Mouse (Mus musculus) midbrain, embryonic 11.5 days (tissue): ENCODE results near the gene Plekhd1. TPM values are rescaled to one million over a fixed set of nuclear protein-coding genes. Genes with fewer than 3 reads are reported as not detected.

Source experiments
- ATAC-seq: fragments of 200-750 bp; cut with Nextera tagmentation; 2 replicates; pipeline ENCODE4 v1.8.0; 2017; ENCODE audit warnings: moderate TSS enrichment, moderate library complexity; ENCODE audit not compliant: low FRiP score
- DNase-seq: peaks from one replicate; pipeline ENCODE4 v3.0.0; 2015; ENCODE audit warnings: low spot score; ENCODE audit errors: missing footprints
- H3K27ac ChIP-seq: fragments of 300-500 bp; sonication (generic); 2 replicates; pipeline ENCODE4 v1.5.1; 2014; ENCODE audit warnings: low read depth, low read length
- H3K27me3 ChIP-seq: fragments of 300-500 bp; sonication (generic); 2 replicates; pipeline ENCODE4 v1.6.1; 2014; ENCODE audit warnings: mild to moderate bottlenecking, low read length, moderate library complexity, mixed read lengths; ENCODE audit not compliant: control insufficient read depth, insufficient read depth
- H3K36me3 ChIP-seq: fragments of 300-500 bp; sonication (generic); 2 replicates; pipeline ENCODE4 v1.6.1; 2014; ENCODE audit warnings: mild to moderate bottlenecking, low read length, moderate library complexity, mixed read lengths; ENCODE audit not compliant: control insufficient read depth, insufficient read depth
- H3K4me1 ChIP-seq: fragments of 300-500 bp; sonication (generic); 2 replicates; pipeline ENCODE4 v1.6.1; 2014; ENCODE audit warnings: low read length; ENCODE audit not compliant: control insufficient read depth, insufficient read depth
- H3K4me2 ChIP-seq: fragments of 300-500 bp; sonication (generic); 2 replicates; pipeline ENCODE4 v1.6.1; 2014; ENCODE audit warnings: mild to moderate bottlenecking, moderate library complexity
- H3K4me3 ChIP-seq: fragments of 300-500 bp; sonication (generic); 2 replicates; pipeline ENCODE4 v1.5.1; 2014; ENCODE audit warnings: low read depth, low read length
- H3K9ac ChIP-seq: fragments of 300-500 bp; sonication (generic); 2 replicates; pipeline ENCODE4 v1.6.1; 2014; ENCODE audit warnings: low read length
- H3K9me3 ChIP-seq: fragments of 300-500 bp; sonication (generic); 2 replicates; pipeline ENCODE4 v1.6.1; 2016; ENCODE audit warnings: low read length; ENCODE audit not compliant: control insufficient read depth
- WGBS: fragments of 180-500 bp; shearing (Covaris S2); extraction: QIAGEN DNeasy Blood & Tissue Kit; methylation state at CpG from one replicate; pipeline ENCODE4 v1.1.7; 2014; 5-methylcytosine and 5-hydroxymethylcytosine counted together
- polyA plus RNA-seq: library from polyadenylated mRNA; unstranded; fragments of >200 nt; fragmentation: Nextera tagmentation; extraction: Ambion mirVana; gene quantifications from 2 replicates; pipeline ENCODE4 v1.2.1, GENCODE M21; 2014

Gene Plekhd1
- polyA plus RNA-seq, 1 experiment from 2014 or later: 1.4 TPM

DNA sequence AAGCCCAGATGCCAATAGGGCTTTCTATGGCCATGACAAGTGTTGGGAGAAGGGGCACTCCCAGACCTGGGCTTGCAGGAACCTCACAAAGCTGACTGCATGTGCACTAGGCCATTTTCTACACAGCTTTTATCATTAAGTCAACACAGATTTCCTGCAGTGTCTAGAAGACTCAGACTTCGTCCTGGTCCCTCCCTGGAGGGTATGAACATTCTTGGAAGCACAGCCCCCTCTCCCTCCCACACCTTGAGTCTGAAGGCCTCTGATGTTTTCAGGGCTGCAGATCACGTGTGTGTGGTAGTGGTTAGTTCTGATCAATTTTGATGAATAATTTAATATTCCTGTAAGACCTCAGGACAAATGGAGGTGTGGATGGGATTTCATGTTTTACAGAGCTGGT, 1.3 kb downstream of the Plekhd1 start:
- H3K4me2 ChIP-seq: no peak overlapping the region
- peaks cover 11% of the 10 kb centered on the region for H3K4me1 ChIP-seq
- H3K4me3 ChIP-seq: no peak overlapping the region
- no peak overlapping the region for H3K9ac ChIP-seq
- no peaks in the 10 kb centered on the region for H3K36me3 ChIP-seq
- no peaks in the 10 kb centered on the region for H3K9me3 ChIP-seq
- DNase-seq (no peak), ATAC-seq (no peak)
- peaks cover 36% of the 10 kb centered on the region for H3K27me3 ChIP-seq
- no peak overlapping the region for H3K27ac ChIP-seq
- WGBS: 48% methylated on average over 2 of the region's 2 CpGs

DNA sequence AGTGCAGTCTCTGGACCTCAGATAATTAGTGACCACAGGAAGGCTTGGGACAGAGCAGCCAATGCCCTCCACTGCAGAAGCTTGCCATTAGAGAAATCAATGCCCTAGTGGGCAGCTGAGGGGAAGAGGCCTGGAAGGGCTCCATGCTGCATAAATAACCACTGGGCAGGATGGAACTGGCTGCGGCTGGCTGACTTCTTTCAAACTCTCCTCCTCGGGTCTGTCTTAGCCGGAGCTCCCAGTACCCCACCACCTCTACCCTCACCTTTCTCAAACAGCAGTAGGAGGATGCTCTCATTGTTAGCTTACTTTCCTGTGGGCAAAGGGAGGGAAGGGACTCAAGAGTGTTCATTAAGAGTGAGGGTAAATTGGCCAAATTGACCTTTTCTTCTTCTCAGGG, 2.6 kb downstream of the Plekhd1 start:
- Histone ChIP-seq H3K9ac (no peak overlapping the region), H3K9me3 (no peaks in the 10 kb centered on the region), H3K4me3 (no peak overlapping the region), H3K27me3 (peaks cover 36% of the 10 kb centered on the region), H3K4me1 (peaks cover 11% of the 10 kb centered on the region), H3K36me3 (no peaks in the 10 kb centered on the region), H3K4me2 (no peak overlapping the region), H3K27ac (no peak overlapping the region)
- peak; percentile 65 for DNase-seq
- 72% methylated on average over 3 of the region's 3 CpGs for WGBS
- no peak for ATAC-seq

DNA sequence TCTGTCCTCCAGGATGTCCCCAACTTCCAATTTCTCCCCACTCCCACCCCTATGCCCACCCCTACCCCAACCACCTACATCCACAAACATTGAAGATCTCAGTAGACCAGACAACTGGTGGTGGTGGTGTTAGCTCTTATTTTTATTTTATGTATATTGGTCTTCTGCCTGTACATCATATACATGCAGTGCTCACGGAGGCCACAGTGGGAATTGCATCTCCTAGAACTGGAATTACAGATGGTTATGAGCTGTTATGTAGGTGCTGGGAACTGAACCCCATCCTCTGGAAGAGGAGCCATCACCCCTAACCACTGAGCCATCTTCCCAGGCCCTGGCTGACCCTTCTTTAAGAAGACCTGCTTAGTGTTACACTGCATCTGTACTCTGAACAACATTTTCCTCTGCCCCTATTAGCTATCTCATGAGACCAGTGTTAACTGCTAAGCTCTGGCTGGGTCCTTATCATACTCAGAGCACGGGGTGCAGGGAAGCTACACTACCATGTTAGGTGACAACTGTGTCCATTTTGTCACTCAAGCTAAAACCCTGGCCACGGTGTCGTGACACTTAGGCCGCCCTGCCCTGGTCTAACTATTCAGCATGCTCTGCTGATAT, 6.2 kb downstream of the Plekhd1 start:
- 89% methylated on average over 5 of the region's 5 CpGs for WGBS
- no peaks in the 10 kb centered on the region for H3K9me3 ChIP-seq
- no peak for DNase-seq

DNA sequence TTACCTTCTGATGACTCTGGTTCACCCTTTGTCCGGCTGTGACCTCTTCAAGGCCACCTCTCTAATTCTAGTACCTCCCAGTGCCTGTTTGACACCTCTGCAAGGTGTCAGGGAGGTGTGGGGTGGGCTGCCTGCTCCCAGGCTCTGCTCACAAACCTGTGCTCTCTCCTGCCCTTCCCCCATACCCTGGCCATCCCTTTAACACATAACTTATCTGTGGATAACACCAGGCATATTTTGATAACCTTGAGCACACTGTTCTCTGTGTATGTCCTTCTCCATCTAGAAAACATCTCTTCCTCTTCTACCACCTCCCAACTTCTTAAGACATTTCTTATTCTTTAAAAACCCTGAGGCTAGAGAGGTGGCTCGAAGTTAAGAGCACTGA, 6.7 kb downstream of the Plekhd1 start:
- ATAC-seq: no peak
- Histone ChIP-seq H3K9me3 (no peaks in the 10 kb centered on the region), H3K27me3 (peaks cover 3% of the 10 kb centered on the region; the same call in 1 of the 2 replicates), H3K4me1 (no peaks in the 10 kb centered on the region), H3K27ac (no peak overlapping the region), H3K4me3 (no peak overlapping the region), H3K4me2 (no peak overlapping the region), H3K9ac (no peak overlapping the region), H3K36me3 (no peaks in the 10 kb centered on the region)
- 72% methylated on average over 2 of the region's 2 CpGs for WGBS
- DNase-seq: no peak

More for the DNA sequence above, 6.2 kb downstream of the Plekhd1 start:
- no peak overlapping the region for H3K9ac ChIP-seq
- no peak overlapping the region for H3K4me3 ChIP-seq
- peaks cover 8% of the 10 kb centered on the region for H3K27me3 ChIP-seq
- H3K27ac ChIP-seq: no peak overlapping the region
- ATAC-seq: no peak
- no peaks in the 10 kb centered on the region for H3K36me3 ChIP-seq
- no peaks in the 10 kb centered on the region for H3K4me1 ChIP-seq
- no peak overlapping the region for H3K4me2 ChIP-seq

DNA sequence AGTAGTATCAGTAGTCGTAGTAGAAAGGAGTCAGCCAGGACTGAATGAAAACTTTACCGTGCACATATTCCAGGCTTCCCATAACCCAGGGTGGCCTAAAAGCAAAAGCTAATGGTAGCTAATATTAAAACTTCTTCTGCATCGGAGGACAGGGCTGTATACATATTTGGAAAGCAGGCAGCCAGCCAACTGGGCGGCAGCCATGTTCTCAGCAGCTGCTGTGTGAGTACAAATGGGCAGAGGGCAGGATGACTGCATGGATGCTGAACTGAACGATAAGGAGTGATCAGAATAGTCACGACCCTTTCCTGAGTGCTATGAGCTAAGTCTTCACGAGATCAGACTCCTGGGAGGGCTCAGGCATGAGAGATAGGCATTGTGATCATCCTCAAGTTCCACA, 8.9 kb downstream of the Plekhd1 start:
- Histone ChIP-seq H3K4me2 (no peak overlapping the region), H3K36me3 (no peaks in the 10 kb centered on the region), H3K9ac (no peak overlapping the region), H3K4me1 (no peaks in the 10 kb centered on the region), H3K27me3 (no peaks in the 10 kb centered on the region), H3K4me3 (no peak overlapping the region), H3K27ac (no peak overlapping the region), H3K9me3 (no peaks in the 10 kb centered on the region)
- WGBS: 85% methylated on average over 7 of the region's 7 CpGs
- DNase-seq (no peak), ATAC-seq (no peak)

DNA sequence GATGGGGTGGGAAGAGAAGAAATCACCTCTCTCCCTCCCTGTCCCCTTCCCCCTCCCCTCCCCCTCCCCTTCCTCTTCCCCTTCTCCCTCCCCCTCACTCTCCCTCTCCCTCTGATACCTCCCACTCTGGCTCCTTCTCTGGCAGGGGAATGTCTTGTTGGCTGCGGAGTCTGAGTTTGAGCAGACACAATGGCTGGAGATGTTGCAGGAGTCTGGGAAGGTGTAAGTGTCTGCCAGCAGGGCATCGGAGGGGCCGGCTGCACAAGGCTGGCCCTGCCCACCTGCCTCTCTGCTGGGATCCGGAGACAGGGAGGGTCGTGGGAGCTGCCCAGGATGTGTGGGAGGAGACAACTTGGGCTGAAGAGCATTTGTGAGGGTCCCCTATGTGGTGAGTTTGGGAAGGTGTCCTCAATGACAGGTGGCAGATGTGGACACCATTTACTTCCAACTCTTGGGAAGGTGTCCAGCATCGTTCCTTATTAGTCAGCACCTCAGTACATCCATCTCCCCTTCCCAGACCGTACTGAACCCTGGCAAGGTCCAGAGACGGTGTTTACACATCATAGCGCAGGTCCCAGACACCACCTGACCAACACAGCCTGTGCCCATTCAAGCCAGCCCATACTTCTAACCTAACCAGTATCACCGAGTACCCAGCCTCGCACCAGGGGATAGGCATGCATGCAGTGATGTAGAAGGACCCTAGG, 14.0 kb downstream of the Plekhd1 start:
- Histone ChIP-seq H3K9ac (no peak overlapping the region), H3K36me3 (no peaks in the 10 kb centered on the region), H3K4me1 (no peaks in the 10 kb centered on the region), H3K9me3 (no peaks in the 10 kb centered on the region), H3K4me2 (no peak overlapping the region), H3K27me3 (no peaks in the 10 kb centered on the region), H3K27ac (no peak overlapping the region), H3K4me3 (no peak overlapping the region)
- 62% methylated on average over 11 of the region's 11 CpGs for WGBS
- no peak for DNase-seq
- ATAC-seq: no peak

DNA sequence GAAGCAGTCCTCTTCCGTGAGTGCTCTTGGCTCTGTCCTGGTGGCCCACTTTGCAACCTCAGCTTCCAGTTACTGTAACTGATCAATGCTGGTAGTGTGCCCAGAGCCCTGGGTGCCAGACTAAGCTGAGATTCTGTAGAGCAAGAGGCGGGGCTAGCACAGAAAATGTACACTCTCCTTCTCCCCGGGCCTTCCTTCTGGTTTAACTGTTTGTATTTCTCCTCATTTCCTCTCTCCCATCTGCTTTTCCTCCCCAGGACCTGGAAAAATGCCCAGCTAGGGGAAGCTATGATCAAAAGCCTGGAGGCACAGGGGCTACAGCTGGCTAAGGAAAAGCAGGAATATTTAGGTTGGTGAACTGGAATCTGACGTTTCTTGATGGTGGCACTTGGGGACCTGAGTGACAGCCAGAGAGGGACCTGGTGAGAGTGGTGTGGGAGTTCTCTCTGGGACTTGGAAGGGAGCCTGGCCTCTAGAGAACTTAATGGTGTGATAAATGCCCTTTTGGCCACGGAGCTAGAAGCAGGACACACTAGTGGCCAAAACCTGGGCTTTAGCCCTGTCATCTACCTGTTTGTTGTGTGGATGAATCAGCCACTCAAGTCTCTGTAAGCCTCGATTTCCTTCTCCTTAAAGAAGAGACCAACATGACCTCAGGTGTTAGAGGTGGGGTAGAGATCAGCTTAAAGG, 14.7 kb downstream of the Plekhd1 start:
- DNase-seq: no peak
- Histone ChIP-seq H3K9me3 (no peaks in the 10 kb centered on the region), H3K4me3 (no peak overlapping the region), H3K27ac (no peak overlapping the region), H3K4me1 (no peaks in the 10 kb centered on the region), H3K9ac (no peak overlapping the region), H3K27me3 (no peaks in the 10 kb centered on the region), H3K36me3 (no peaks in the 10 kb centered on the region), H3K4me2 (no peak overlapping the region)
- whole genome bisulfite sequencing: 75% methylated on average over 6 of the region's 6 CpGs
- ATAC-seq: no peak

DNA sequence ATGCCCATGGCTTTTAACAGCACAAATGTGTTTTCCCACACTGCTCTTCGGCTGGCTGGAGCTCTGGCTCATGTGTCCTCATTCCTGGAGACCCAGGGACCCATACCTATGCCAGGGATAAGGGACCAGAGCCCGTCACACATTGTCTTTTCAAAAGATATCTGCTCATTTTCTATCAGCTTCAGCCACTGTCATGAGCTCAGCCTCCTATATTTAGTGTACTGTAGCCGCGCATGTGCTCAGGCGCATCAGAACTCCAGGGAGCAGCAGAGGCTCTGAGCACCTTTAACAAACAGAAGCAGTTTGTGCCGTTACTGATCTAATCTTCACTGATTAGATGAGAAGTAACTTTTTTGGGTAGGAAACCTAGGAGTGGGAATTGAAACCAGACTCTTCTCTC, 23.5 kb downstream of the Plekhd1 start:
- 87% methylated on average over 6 of the region's 6 CpGs for WGBS
- DNase-seq: no peak

DNA sequence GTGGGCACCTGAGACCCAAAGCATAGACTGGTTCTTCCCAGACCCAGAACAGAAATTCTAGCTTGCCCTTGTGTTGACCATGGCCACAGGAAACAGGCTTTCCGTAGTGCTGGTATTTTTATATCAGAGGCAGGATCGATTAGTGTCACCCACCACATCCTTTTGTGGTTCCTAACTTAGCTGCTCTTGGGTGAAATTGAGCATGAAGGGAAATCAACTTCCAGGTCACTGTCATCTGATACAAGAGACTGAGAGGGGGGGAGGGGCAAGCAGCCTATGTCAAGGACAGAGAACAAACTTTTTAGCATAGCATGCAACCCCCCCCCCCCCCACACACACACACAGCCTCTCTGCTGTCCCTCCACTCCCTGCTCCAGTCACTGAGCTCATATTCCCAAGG, 26.8 kb downstream of the Plekhd1 start:
- no peak overlapping the region for H3K27ac ChIP-seq
- no peak overlapping the region for H3K4me2 ChIP-seq
- no peaks in the 10 kb centered on the region for H3K36me3 ChIP-seq
- peaks cover 3% of the 10 kb centered on the region for H3K4me1 ChIP-seq
- no peaks in the 10 kb centered on the region for H3K27me3 ChIP-seq
- H3K9me3 ChIP-seq: no peaks in the 10 kb centered on the region
- DNase-seq: no peak
- H3K9ac ChIP-seq: no peak overlapping the region
- no peak for ATAC-seq
- 74% methylated on average over 2 of the region's 2 CpGs for WGBS
- no peak overlapping the region for H3K4me3 ChIP-seq

More for the DNA sequence above, 23.5 kb downstream of the Plekhd1 start:
- Histone ChIP-seq H3K4me1 (peaks cover 3% of the 10 kb centered on the region), H3K36me3 (no peaks in the 10 kb centered on the region), H3K4me3 (no peak overlapping the region), H3K4me2 (no peak overlapping the region), H3K9ac (no peak overlapping the region), H3K27ac (no peak overlapping the region), H3K9me3 (no peaks in the 10 kb centered on the region), H3K27me3 (no peaks in the 10 kb centered on the region)
- ATAC-seq: no peak
